Mouse (Mus musculus): ENCODE data around the gene Rln3.

DNA sequence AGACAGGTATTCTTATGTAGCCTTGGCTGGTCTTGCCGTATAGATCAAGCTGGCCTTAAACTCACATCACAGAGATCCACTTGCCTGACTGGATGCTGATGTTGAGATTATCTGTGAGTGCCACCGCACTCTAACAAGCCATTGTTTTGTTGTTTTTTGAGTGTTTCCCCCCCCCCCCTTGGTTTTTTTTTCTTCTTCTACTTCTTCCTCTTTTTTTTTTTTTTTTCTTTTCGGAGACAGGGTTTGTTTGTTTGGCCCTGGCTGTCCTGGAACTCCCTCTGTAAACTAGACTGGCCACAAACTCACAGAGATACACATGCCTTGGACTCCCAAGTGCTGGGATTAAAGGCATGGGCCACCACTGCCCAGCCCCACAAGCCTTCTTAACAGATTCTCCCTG is 50.8 kb downstream of the Rln3 start:
- no peak for TF ChIP-seq POLR2A (IDR thresholded peaks at IDR 0.05; ENCODE audit: low read depth, low read length)
- no peak for TF ChIP-seq CTCF (conservative IDR thresholded peaks at IDR 0.05; ENCODE audit: insufficient read depth, insufficient read length, low read depth, low read length)
